ENCODE assay signal across 13 mouse cellular contexts in genomic region chr3:75901903-75902598, GRCm38 (mm10). TPM values are rescaled to one million over a fixed set of nuclear protein-coding genes. Genes with fewer than 3 reads are reported as not detected.
DNase-seq lines count a peak whose midpoint lies in the region; ATAC-seq lines count a peak whose summit lies in the region.
"Had no signal": no experiment of that assay in that cellular context is flagged by ENCODE, and none has a peak within 500 bp of the region (broad histone marks: within the 10 kb centered on the region; RNA-seq: fewer than 3 reads in every experiment).

No protein-coding gene starts in this region.

- H3K9me3 ChIP-seq in hindbrain, embryonic 15.5 days: no peaks in the 10 kb centered on the region
- H3K9me3 ChIP-seq in hindbrain, embryonic 12.5 days (replicated peaks): no peaks in the 10 kb centered on the region
- no peaks in the 10 kb centered on the region for H3K9me3 ChIP-seq in hindbrain, embryonic 16.5 days (ENCODE audit: control insufficient read depth, low read length)
- H3K9me3 ChIP-seq: embryonic facial prominence, embryonic 12.5 days; liver, embryonic 15.5 days had no signal

- H3K9ac ChIP-seq in hindbrain, embryonic 15.5 days: no peak overlapping the region
- no peak overlapping the region for H3K9ac ChIP-seq in hindbrain, embryonic 12.5 days
- no peak overlapping the region for H3K9ac ChIP-seq in hindbrain, embryonic 16.5 days (ENCODE audit: low read depth, low read length)
- H3K9ac ChIP-seq: embryonic facial prominence, embryonic 12.5 days; liver, embryonic 15.5 days had no signal

- H3K27me3 ChIP-seq in hindbrain, embryonic 15.5 days: no peaks in the 10 kb centered on the region
- no peaks in the 10 kb centered on the region for H3K27me3 ChIP-seq in hindbrain, embryonic 12.5 days
- no peaks in the 10 kb centered on the region for H3K27me3 ChIP-seq in hindbrain, embryonic 16.5 days (replicated peaks; ENCODE audit: control insufficient read depth, insufficient read depth, low read length)
- H3K27me3 ChIP-seq: embryonic facial prominence, embryonic 12.5 days; liver, embryonic 15.5 days had no signal

- H3K36me3 ChIP-seq in hindbrain, embryonic 15.5 days: no peaks in the 10 kb centered on the region
- H3K36me3 ChIP-seq in hindbrain, embryonic 12.5 days: peaks cover 10% of the 10 kb centered on the region
- H3K36me3 ChIP-seq in hindbrain, embryonic 16.5 days (ENCODE audit: control insufficient read depth, insufficient read depth, low read length): 0 out of 2 replicates have a peak, but pooled peaks cover 2% of the 10 kb centered on the region

- H3K4me3 ChIP-seq in hindbrain, embryonic 15.5 days: no peak overlapping the region
- H3K4me3 ChIP-seq in hindbrain, embryonic 12.5 days: no peak overlapping the region
- H3K4me3 ChIP-seq in hindbrain, embryonic 16.5 days (ENCODE audit: low read length): no peak overlapping the region
- H3K4me3 ChIP-seq: embryonic facial prominence, embryonic 12.5 days; liver, embryonic 15.5 days had no signal

- 75% methylated on average over 11 of the region's 11 CpGs for WGBS in hindbrain, embryonic 15.5 days
- 77% methylated on average over 11 of the region's 11 CpGs for WGBS in hindbrain, embryonic 12.5 days
- 73% methylated on average over 11 of the region's 11 CpGs for WGBS in hindbrain, embryonic 16.5 days

- H3K4me2 ChIP-seq in hindbrain, embryonic 15.5 days: no peak overlapping the region
- no peak overlapping the region for H3K4me2 ChIP-seq in hindbrain, embryonic 12.5 days (replicated peaks)
- no peak overlapping the region for H3K4me2 ChIP-seq in hindbrain, embryonic 16.5 days (ENCODE audit: low read length)
- H3K4me2 ChIP-seq: embryonic facial prominence, embryonic 12.5 days; heart, embryonic 11.5 days; liver, embryonic 15.5 days had no signal

- peak; percentile 35 to 45 for DNase-seq in right cerebral cortex, postnatal 10 days (ENCODE audit: low spot score in 2 of 2)
- no peak for DNase-seq in right cerebral cortex, postnatal 14 days
- no peak for DNase-seq in urinary bladder, postnatal 4 days (ENCODE audit: low spot score in 2 of 2)
- no peak for DNase-seq in thymus, postnatal 14 days
- DNase-seq: adrenal gland, adult 2 months; cerebellum, adult 11 months had no signal

- H3K27ac ChIP-seq in hindbrain, embryonic 15.5 days (replicated peaks): no peak overlapping the region
- no peak overlapping the region for H3K27ac ChIP-seq in hindbrain, embryonic 12.5 days
- no peak overlapping the region for H3K27ac ChIP-seq in hindbrain, embryonic 16.5 days (ENCODE audit: low read depth, low read length)
- H3K27ac ChIP-seq: embryonic facial prominence, embryonic 12.5 days; liver, embryonic 15.5 days had no signal

- H3K4me1 ChIP-seq in hindbrain, embryonic 15.5 days (replicated peaks): no peaks in the 10 kb centered on the region
- H3K4me1 ChIP-seq in hindbrain, embryonic 12.5 days: no peaks in the 10 kb centered on the region
- H3K4me1 ChIP-seq in hindbrain, embryonic 16.5 days (ENCODE audit: control insufficient read depth, insufficient read depth, low read depth, low read length): no peaks in the 10 kb centered on the region
- H3K4me1 ChIP-seq: embryonic facial prominence, embryonic 12.5 days; liver, embryonic 15.5 days had no signal

- peak; percentile 63; the same call in 1 of the 2 replicates for ATAC-seq in hindbrain, embryonic 15.5 days (ENCODE audit: low FRiP score, low read depth)
- no peak for ATAC-seq in hindbrain, embryonic 12.5 days (ENCODE audit: low FRiP score)
- peak; percentile 80 for ATAC-seq in hindbrain, embryonic 16.5 days
- ATAC-seq: inflammation-experienced regulatory T-cells, adult 6 months had no signal

RNA-seq across cellular contexts. Expression of gene Golim4, which starts 54.7 kb away (rescaled TPM):
- polyA plus RNA-seq in hindbrain, embryonic 15.5 days (2015; fragmentation: Nextera tagmentation; extraction: Ambion mirVana): 20.2 and 22.0 TPM in 2 replicates
- 60.2 and 67.6 TPM in 2 replicates for polyA plus RNA-seq in hindbrain, embryonic 12.5 days (2016; fragmentation: Nextera tagmentation; extraction: Ambion mirVana)
- polyA plus RNA-seq in hindbrain, embryonic 16.5 days (2015; fragmentation: Nextera tagmentation; extraction: Ambion mirVana): 20.5 and 23.7 TPM in 2 replicates

Comparison
In these comparisons a context has a peak if more than half of its experiments do, and no peak if none do; other contexts are left out.
1. DNase-seq: peak in right cerebral cortex, postnatal 10 days (2 of 2); none in right cerebral cortex, postnatal 14 days (single experiment), urinary bladder, postnatal 4 days (0 of 2) and thymus, postnatal 14 days (single experiment).